Mouse (Mus musculus) thymus, postnatal 4 days (tissue): ENCODE measurements around the gene A930018P22Rik.

Experiments used
- DNase-seq: peaks from one replicate; pipeline ENCODE4 v3.0.0; 2021

The A930018P22Rik gene

DNA sequence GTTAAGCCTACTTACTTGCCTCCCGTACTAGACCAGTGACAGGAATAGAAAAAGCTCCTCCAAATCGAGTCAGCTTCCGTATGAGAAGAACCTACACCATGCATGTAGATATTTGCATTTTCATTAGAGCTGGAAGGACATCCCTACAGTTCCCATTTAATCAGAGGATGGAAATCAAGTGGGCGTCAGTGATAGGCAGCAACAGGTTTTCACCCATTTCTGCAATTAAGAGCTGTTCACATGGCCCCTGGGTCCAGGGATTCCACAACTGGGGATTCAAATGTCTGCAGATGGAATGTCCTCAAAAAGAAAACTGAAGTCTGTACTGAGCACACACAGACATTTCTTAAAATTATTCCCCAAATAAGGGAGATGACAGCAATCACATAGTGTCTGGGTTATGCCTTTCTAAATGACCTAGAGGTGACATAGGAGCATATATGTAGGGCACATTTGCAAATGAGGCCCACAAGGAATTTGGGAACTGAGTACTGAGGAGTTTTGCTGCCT lies 41.5 kb downstream of the A930018P22Rik start:
- no peak for DNase-seq

- no peak for DNase-seq
Observed at GRCm38 (mm10) chr2:104165631-104166030, 43.1 kb downstream of the A930018P22Rik start.

GRCm38 (mm10) chr2:104167765-104168164 lies 45.2 kb downstream of the A930018P22Rik start:
- no peak for DNase-seq

GRCm38 (mm10) chr2:104168186-104168896 lies 45.8 kb downstream of the A930018P22Rik start:
- no peak for DNase-seq

DNA sequence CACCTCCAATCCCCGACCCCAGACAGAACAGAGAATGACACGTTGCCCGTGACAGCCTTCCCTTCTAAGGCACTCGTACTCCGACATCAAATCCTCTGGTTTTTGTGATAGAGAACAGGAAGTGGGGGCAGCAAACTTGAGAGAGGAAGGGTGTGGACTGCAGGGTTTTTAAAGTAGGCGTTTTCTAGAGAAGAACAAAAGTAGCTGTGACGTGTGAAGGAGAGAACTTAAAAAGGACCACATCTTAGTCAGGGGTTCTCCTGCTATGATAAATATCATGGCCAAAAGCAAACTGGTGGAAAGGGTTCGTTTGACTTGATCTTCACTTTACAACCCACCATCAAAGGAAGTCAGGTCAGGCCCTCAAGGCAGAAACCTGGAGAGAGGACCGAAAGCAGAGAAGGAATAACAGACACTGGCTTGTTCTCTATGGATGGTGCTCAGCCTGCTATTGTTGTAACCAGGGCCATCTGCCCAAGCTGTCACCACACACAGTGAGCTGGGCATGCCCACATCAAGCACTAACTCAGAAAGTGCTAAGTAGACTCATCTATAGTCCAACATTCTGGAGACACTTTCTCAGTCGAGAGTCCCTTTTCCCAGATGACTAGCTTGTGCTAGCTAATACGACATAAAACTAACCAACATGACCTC lies 50.3 kb downstream of the A930018P22Rik start:
- DNase-seq: no peak

DNA sequence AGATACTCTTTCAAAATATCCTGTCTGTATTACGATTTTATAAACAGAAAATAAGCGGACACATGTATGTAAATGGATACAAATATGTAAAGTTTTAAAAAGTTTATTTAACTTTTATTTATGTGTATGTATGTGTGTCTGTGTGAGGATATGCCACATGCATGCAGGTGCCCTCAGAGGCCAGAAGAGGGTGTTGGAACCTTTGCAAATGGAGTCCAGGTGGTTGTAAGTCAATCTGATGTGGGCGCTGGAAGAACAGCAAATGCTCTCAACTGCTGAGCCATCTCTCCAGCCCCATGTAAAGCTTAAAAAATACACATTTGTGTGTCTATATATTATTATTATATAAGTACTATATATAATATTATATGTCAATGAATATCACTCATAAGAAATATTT lies 50.9 kb downstream of the A930018P22Rik start:
- no peak for DNase-seq
